Mouse (Mus musculus) testis, adult 2 months (tissue): Measurements from ENCODE around the gene Sec1. TPM values are rescaled to one million over a fixed set of nuclear protein-coding genes. Genes with fewer than 3 reads are reported as not detected.

Experiments
- H3K27ac ChIP-seq: fragments of 200-500 bp; 2 replicates; pipeline ENCODE4 v1.5.1; 2012; ENCODE audit warnings: low read depth, low read length; ENCODE audit not compliant: control insufficient read depth, insufficient read depth
- H3K27me3 ChIP-seq: fragments of 200-500 bp; 2 replicates; pipeline ENCODE4 v1.6.1; 2012; ENCODE audit warnings: mild to moderate bottlenecking, low read length, moderate library complexity; ENCODE audit not compliant: control insufficient read depth, insufficient read depth
- H3K36me3 ChIP-seq: fragments of 200-500 bp; 2 replicates; pipeline ENCODE4 v1.6.1; 2012; ENCODE audit warnings: mild to moderate bottlenecking, low read length; ENCODE audit not compliant: control insufficient read depth, insufficient read depth
- H3K4me1 ChIP-seq: fragments of 200-500 bp; 2 replicates; pipeline ENCODE4 v1.6.1; 2012; ENCODE audit warnings: low read length; ENCODE audit not compliant: control insufficient read depth, insufficient read depth
- H3K4me3 ChIP-seq: fragments of 200-500 bp; 2 replicates; pipeline ENCODE4 v1.5.1; 2012; ENCODE audit warnings: low read depth, mild to moderate bottlenecking, low read length, moderate library complexity, mixed read lengths; ENCODE audit not compliant: control insufficient read depth
- CTCF ChIP-seq: fragments of 200-500 bp; IDR thresholded peaks from 2 replicates; pipeline ENCODE4 v1.5.1; 2012; ENCODE audit warnings: low read depth, mild to moderate bottlenecking, inconsistent platforms, low read length, moderate library complexity; ENCODE audit not compliant: control insufficient read depth, insufficient read depth, insufficient replicate concordance
- POLR2A ChIP-seq: fragments of 200-500 bp; IDR thresholded peaks from 2 replicates; pipeline ENCODE4 v1.6.1; 2012; ENCODE audit warnings: low read depth, mild to moderate bottlenecking, inconsistent platforms, low read length, moderate library complexity; ENCODE audit not compliant: control insufficient read depth
- polyA plus RNA-seq: library from polyadenylated mRNA; depleted of rRNA; stranded (reverse); fragments of >200 nt; gene quantifications from 2 replicates; pipeline ENCODE4 v1.2.3, GENCODE M21; 2012

Sec1 gene
- polyA plus RNA-seq, 1 experiment: 61.0 TPM

DNA sequence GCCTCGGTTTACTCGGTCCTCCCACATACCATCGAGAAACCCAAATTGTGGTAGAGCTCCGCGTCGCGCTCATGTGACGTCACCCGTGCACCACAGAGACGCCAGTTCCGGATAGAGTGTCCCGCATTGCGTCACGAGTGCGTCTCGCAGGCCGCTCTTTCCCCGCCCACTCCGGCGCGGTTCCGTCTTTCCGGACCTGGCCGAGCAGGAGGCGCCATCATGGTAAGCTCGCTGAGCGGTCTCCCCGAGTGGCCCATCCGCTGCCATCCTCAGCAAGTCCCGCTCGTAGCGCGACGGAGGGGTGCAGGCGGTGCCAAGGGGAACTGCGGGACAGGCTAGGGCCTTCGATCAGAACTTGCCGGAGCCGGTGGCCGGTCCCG lies 23.7 kb upstream of the Sec1 start, which contains the start of gene Sphk2:
TSS of gene Sphk2 (minus strand) at position 85 of the 380 bp plus-strand sequence.
- H3K36me3 ChIP-seq: peaks cover 4% of the 10 kb centered on the region
- peak within 1 kb of the TSS; percentile 94 for H3K4me3 ChIP-seq
- TF ChIP-seq CTCF (no peak), POLR2A (peak; percentile 98)
- H3K27me3 ChIP-seq: no peaks in the 10 kb centered on the region
- peaks cover 16% of the 10 kb centered on the region for H3K4me1 ChIP-seq
- peak within 1 kb of the TSS; percentile 92 for H3K27ac ChIP-seq

DNA sequence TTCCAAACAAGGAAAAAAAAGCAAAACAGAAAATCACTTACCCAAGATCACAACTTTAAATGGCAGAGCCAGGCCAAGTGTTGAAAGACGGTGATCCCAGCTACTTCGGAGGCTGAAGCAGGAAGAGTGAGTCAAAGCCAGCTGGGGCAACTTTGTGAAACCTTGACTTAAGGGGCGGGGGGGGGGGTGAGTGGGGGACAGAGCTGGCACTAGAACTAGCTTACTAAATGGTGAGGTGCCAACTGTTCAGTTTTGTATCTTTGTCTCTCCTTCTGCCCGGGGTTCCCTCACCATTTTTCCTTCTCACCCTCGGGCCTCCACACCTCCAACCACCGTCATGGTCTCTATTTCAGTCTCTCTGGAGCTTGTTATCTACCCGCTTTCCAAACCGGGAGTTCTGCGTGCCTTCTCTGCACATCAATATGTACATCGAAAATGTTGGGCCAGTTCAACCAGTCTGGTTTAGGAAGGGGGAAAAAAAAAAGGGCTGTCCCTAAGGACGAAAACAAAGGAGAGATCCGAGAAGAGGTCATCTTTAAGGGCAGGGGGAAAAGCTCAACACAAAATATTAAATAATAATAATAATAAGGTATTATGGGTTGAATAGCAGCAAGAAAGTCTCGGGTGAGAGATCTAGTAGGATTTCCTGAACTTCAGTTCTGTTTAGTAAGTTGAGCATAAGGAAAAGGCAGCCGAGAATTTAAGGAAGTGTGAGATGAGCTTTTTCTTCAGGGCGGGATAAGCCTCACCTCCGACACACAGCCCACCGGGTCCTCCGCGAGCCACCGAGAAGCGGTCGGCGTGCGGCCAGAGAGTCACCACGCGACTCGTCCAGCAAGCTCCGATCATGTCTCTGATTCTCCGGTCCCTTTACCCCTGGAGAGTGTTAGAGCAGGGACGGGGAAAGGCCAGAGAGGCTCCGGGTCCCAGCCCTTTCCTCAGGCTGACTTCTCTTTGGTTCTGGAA lies 23.0 kb upstream of the Sec1 start:
- peak overlapping the region; percentile 92 for H3K27ac ChIP-seq
- H3K27me3 ChIP-seq: no peaks in the 10 kb centered on the region
- peaks cover 4% of the 10 kb centered on the region for H3K36me3 ChIP-seq
- TF ChIP-seq POLR2A (no peak), CTCF (no peak)
- peaks cover 16% of the 10 kb centered on the region for H3K4me1 ChIP-seq
- peak overlapping the region; percentile 94 for H3K4me3 ChIP-seq

- H3K27ac ChIP-seq: no peak overlapping the region
- peaks cover 20% of the 10 kb centered on the region for H3K4me1 ChIP-seq
- no peaks in the 10 kb centered on the region for H3K27me3 ChIP-seq
- peaks cover 4% of the 10 kb centered on the region for H3K36me3 ChIP-seq
- TF ChIP-seq POLR2A (no peak), CTCF (no peak)
- peak overlapping the region; percentile 94 for H3K4me3 ChIP-seq
Measured at GRCm38 (mm10) chr7:45716460-45716857, 22.3 kb upstream of the Sec1 start.

DNA sequence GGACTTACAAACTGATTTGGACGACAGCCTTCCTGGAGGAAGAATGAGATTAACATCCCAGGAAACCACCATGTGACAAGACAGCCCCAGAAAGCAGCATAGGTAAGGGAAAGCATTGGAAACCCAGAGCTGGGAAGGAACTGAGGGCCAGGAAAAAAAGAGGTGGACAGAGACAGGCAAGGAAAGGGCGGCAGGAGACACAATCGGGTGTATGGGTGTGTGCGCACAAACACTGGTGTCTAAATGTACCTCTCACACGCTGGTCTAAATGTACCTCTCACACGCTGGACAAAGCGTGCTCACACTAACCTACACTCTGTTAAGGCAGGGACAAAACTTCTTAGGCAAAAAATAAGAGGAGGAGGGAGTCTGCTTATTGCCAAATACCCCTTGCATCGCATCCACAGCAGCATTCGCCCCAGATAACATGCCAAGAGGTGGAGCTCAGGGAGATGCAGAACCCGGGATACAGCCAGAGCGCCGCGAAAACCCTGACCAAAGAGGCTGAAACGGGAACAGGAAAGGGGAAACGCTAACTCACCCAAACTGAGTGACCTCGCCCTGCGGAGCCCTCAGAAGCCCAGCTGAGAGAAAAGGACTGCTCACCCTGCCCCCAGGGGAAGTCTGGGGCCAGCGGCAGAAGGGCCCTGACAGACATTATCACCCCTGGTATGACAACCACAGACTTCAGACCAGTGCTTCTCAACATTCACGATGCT lies 21.7 kb upstream of the Sec1 start:
- Histone ChIP-seq H3K4me1 (peaks cover 21% of the 10 kb centered on the region), H3K4me3 (peak overlapping the region; percentile 94), H3K27me3 (no peaks in the 10 kb centered on the region), H3K27ac (peak overlapping the region; percentile 51), H3K36me3 (peaks cover 4% of the 10 kb centered on the region)
- TF ChIP-seq POLR2A (no peak), CTCF (no peak)

DNA sequence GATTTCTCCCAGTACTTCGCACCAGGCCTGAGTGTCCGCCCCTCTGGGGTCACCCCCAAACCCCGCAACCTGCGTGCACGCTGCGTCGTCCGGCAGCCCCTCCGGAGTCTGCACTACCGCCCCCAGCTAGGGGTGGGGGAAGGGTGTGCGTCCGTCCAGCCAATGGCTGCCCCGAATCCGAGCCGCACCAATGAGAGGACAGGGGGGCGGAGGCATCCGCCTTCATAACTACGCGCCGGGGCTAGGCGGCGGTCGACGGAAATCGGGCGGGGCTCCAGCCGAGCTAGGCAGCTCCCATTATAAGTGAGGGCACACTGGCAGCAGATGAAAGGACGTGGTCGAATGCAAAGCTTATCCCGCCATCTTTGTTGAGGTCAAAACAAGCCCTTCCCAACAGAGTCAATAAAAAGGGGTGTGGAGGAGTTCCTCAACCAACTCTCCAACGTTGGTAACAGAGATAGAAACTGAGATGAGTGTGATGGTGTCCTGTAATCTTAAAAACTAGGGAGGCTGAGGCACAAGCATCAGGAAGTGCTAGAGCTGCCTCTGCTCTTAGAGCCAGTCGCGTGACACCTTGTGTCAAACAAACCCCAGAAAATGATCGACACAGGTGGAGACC lies 21.0 kb upstream of the Sec1 start, which contains the start of gene Rpl18:
TSS of gene Rpl18 (plus strand) at position 368 of the 619 bp plus-strand sequence.
- no peaks in the 10 kb centered on the region for H3K27me3 ChIP-seq
- no peak for TF ChIP-seq CTCF
- TF ChIP-seq POLR2A: peak; percentile 62; the same call in 1 of the 2 replicates
- H3K27ac ChIP-seq: peak within 1 kb of the TSS; percentile 75
- H3K4me3 ChIP-seq: peak within 1 kb of the TSS; percentile 94
- peaks cover 22% of the 10 kb centered on the region for H3K4me1 ChIP-seq
- H3K36me3 ChIP-seq: peaks cover 4% of the 10 kb centered on the region

DNA sequence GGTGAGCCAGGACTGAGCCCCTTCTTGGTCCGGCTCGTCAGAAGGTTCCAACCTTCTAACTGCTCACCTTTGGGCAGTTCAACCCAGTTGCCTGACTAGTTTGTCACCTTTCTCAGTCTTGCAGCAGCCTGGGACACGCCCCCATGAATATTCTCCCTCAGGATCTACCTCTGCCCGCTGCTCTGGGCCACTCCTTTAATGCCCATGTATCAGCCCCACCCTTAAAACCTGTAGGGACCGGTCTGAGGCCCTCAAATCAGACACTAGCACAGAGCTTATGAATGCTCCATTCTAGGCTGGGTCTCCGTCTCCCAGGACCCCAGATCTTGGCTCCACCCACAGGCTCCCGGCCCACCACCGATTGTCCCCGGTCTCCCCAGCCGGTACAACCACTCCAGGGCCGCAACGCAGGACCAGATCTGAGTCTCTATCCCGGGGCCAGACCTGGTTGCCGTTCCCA lies 20.5 kb upstream of the Sec1 start:
- peaks cover 23% of the 10 kb centered on the region for H3K4me1 ChIP-seq
- no peak for TF ChIP-seq POLR2A
- no peak for TF ChIP-seq CTCF
- H3K27me3 ChIP-seq: no peaks in the 10 kb centered on the region
- H3K36me3 ChIP-seq: peaks cover 4% of the 10 kb centered on the region
- H3K27ac ChIP-seq: peak overlapping the region; percentile 75
- H3K4me3 ChIP-seq: peak overlapping the region; percentile 94
